Mouse (Mus musculus) layer of hippocampus, postnatal 25 days (tissue): ENCODE measurements around the gene Rel. TPM values are rescaled to one million over a fixed set of nuclear protein-coding genes. Genes with fewer than 3 reads are reported as not detected.
"Not testable (repeated sequence)": the region's sequence is repeated elsewhere in the genome, so short reads cannot be mapped to it uniquely, and the experiment has no call there.

Experiments used
- DNase-seq, 2 experiments: peaks; one replicate each; pipeline ENCODE4 v3.0.0; 2022; ENCODE audit warnings: mixed read lengths in 2 of 2, low spot score in 1 of 2; ENCODE audit errors: extremely low spot score in 1 of 2
- total RNA-seq, 2 experiments: library from RNA; stranded (reverse); gene quantifications; 2 replicates each; pipeline ENCODE4 v1.2.3; 2021

Gene Rel
- 1 to 10 TPM; 2.7 to 3.8 TPM for total RNA-seq

- peak; percentile 80 to 92 for DNase-seq
These were observed at the start of gene Rel for GRCm38 (mm10) chr11:23770760-23771506. Gene Rel, minus strand, starts transcription at chr11:23770970.

- no peak for DNase-seq
These were observed 48.0 kb upstream of the Rel start for GRCm38 (mm10) chr11:23818745-23819144.

- DNase-seq: no peak
These were observed 40.0 kb upstream of the Rel start for GRCm38 (mm10) chr11:23810741-23811140.

GRCm38 (mm10) chr11:23805716-23806115 lies 34.9 kb upstream of the Rel start:
- no peak for DNase-seq

- no peak for DNase-seq
These were observed 32.4 kb upstream of the Rel start for GRCm38 (mm10) chr11:23803136-23803535.

- DNase-seq: no peak
These were observed 31.5 kb upstream of the Rel start for GRCm38 (mm10) chr11:23802256-23802655.

GRCm38 (mm10) chr11:23801851-23802250 lies 31.1 kb upstream of the Rel start:
- no peak for DNase-seq

GRCm38 (mm10) chr11:23783677-23784076 lies 12.9 kb upstream of the Rel start:
- not testable (repeated sequence) for DNase-seq

- no peak for DNase-seq
These were observed 12.3 kb upstream of the Rel start for GRCm38 (mm10) chr11:23783085-23783484.

GRCm38 (mm10) chr11:23782038-23782437 lies 11.3 kb upstream of the Rel start:
- no peak for DNase-seq

GRCm38 (mm10) chr11:23778787-23779201 lies 8.0 kb upstream of the Rel start:
- DNase-seq: no peak

- DNase-seq: no peak
These were observed 1.7 kb upstream of the Rel start for GRCm38 (mm10) chr11:23772471-23772870.

- no peak for DNase-seq
These were observed 832 bp upstream of the Rel start for GRCm38 (mm10) chr11:23771507-23772097.

GRCm38 (mm10) chr11:23770510-23770759 lies 335 bp downstream of the Rel start:
- no peak for DNase-seq

- peak in 1 of 2 experiments; percentile 13 for DNase-seq
These were observed 872 bp downstream of the Rel start for GRCm38 (mm10) chr11:23769686-23770509.

GRCm38 (mm10) chr11:23769033-23769432 lies 1.7 kb downstream of the Rel start:
- no peak for DNase-seq

- DNase-seq: no peak
These were observed 2.8 kb downstream of the Rel start for GRCm38 (mm10) chr11:23767928-23768327.

GRCm38 (mm10) chr11:23767369-23767768 lies 3.4 kb downstream of the Rel start:
- not testable (repeated sequence) for DNase-seq

- no peak for DNase-seq
These were observed 8.1 kb downstream of the Rel start for GRCm38 (mm10) chr11:23762635-23763034.

- no peak for DNase-seq
These were observed 12.6 kb downstream of the Rel start for GRCm38 (mm10) chr11:23758218-23758617.

- DNase-seq: no peak
These were observed 16.4 kb downstream of the Rel start for GRCm38 (mm10) chr11:23754329-23754728.
